In the genomic region with DNA sequence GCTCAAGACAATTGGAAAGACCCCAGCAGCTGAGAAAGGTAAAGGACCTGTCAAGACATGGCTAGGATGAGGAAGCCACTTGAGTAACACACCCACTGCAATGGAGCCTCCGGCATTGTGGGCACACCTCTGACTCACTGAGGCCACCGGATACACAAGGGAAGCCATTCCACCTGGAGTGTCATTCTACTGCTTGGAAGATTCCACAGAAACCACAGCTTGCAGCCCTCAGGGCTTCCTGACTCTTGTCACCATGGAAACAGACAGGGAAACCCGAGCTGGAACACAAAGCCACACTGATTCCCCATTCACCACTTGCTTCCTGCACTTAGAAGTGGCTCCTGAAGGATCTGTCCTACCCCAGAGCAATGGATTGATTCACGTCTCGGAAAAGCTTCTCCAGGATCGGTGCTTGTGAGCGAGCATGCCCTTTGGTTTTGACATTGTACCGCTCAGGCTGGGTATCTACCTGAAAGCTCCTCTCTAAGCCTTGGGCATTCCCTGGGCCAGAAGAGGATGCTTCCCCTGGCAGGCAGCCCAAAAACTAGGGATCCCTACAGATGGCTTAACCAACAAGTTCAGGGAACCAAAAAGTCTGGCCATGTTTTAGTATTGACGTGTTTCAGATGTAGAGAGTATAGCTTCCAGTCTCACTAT, we compare ENCODE assay signal across 9 mouse cellular contexts. TPM values are rescaled to one million over a fixed set of nuclear protein-coding genes. Genes with fewer than 3 reads are reported as not detected.
DNase-seq lines count a peak whose midpoint lies in the region; ATAC-seq and TF ChIP-seq lines count a peak whose summit lies in the region.
"Had no signal": no experiment of that assay in that cellular context is flagged by ENCODE, and none has a peak within 500 bp of the region (broad histone marks: within the 10 kb centered on the region; RNA-seq: fewer than 3 reads in every experiment).

No protein-coding gene starts in this region.

- in situ Hi-C loops in Patski (cut with MboI; ENCODE audit: low pct_unique_long_range_greater_than_20kb), result no loop called here

- H3K9me3 ChIP-seq in forebrain, postnatal 0 days (ENCODE audit: low read length), result no peaks in the 10 kb centered on the region

- H3K9ac ChIP-seq in forebrain, postnatal 0 days, result no peak overlapping the region

- H3K27ac ChIP-seq in forebrain, postnatal 0 days (ENCODE audit: low read depth, low read length), result peak overlapping the region; percentile 29
- peak overlapping the region; percentile 65; the same call in 1 of the 2 replicates for H3K27ac ChIP-seq in kidney, adult 2 months (ENCODE audit: insufficient read depth, low read depth, low read length)

- TF ChIP-seq POLR2A in kidney, adult 2 months (IDR thresholded peaks at IDR 0.05; ENCODE audit: low read depth, low read length), result no peak

- POLR2A ChIA-PET in Patski (lab: Charles Lee), result interaction anchor here (1.2 kb wide), 1 partner anchor 181 kb away, joined by 3 read pairs; no protein-coding TSS in a partner anchor

- no peaks in the 10 kb centered on the region for H3K27me3 ChIP-seq in Patski
- H3K27me3 ChIP-seq in forebrain, postnatal 0 days (ENCODE audit: insufficient read depth, low read length), result no peaks in the 10 kb centered on the region
- H3K27me3 ChIP-seq in kidney, adult 2 months (replicated peaks; ENCODE audit: control insufficient read depth, insufficient read depth, low read length), result no peaks in the 10 kb centered on the region

- DNase-seq in kidney, adult 11 months, result peak; percentile 49
- no peak for DNase-seq in kidney, adult 9 months
- DNase-seq in Patski (ENCODE audit: low read depth, low spot score), result peak; percentile 83
- DNase-seq in forebrain, postnatal 0 days, result peak; percentile 72
- peak; percentile 77 for DNase-seq in kidney, adult 2 months
- DNase-seq in right cerebral cortex, postnatal 25 days, result peak; percentile 26
- no peak for DNase-seq in thymus, postnatal 4 days
- DNase-seq in cerebellum, adult 9-10 months, result no peak

- H3K4me1 ChIP-seq in forebrain, postnatal 0 days (ENCODE audit: insufficient read depth), result peaks cover 15% of the 10 kb centered on the region
- H3K4me1 ChIP-seq in kidney, adult 2 months (ENCODE audit: control insufficient read depth, insufficient read depth, low read length), result peaks cover 24% of the 10 kb centered on the region

- no peak for TF ChIP-seq CTCF in Patski (IDR thresholded peaks at IDR 0.05)
- TF ChIP-seq CTCF in forebrain, postnatal 0 days (IDR thresholded peaks at IDR 0.05; ENCODE audit: low read depth), result no peak
- no peak for TF ChIP-seq CTCF in kidney, adult 2 months (conservative IDR thresholded peaks at IDR 0.05; ENCODE audit: insufficient read depth, insufficient read length, low read depth, low read length)

- ATAC-seq in Patski, result peak; percentile 95
- ATAC-seq in forebrain, postnatal 0 days, result peak; percentile 80

- H3K4me3 ChIP-seq in forebrain, postnatal 0 days (ENCODE audit: low read depth, low read length), result no peak overlapping the region
- H3K4me3 ChIP-seq in kidney, adult 2 months (ENCODE audit: insufficient read depth, low read depth, low read length), result no peak overlapping the region
- H3K4me3 ChIP-seq: left cerebral cortex, adult 2 months had no signal

- 53% methylated on average over 9 of the region's 9 CpGs for WGBS in forebrain, postnatal 0 days
- WGBS in kidney, adult 2 months, result 52% methylated on average over 9 of the region's 9 CpGs

- CTCF ChIA-PET in Patski (lab: Charles Lee), result no interaction called here

- H3K4me2 ChIP-seq in forebrain, postnatal 0 days (ENCODE audit: low read depth), result peak overlapping the region; percentile 13; the same call in 1 of the 2 replicates

- peaks cover 57% of the 10 kb centered on the region for H3K36me3 ChIP-seq in forebrain, postnatal 0 days (ENCODE audit: insufficient read depth)
- no peaks in the 10 kb centered on the region; the same call in none of the 2 replicates for H3K36me3 ChIP-seq in kidney, adult 2 months (ENCODE audit: control insufficient read depth, insufficient read depth, low read length)

RNA-seq across cellular contexts. Expression of a gene that starts 15.7 kb away (rescaled TPM):
- 10.2 TPM for polyA plus RNA-seq in Patski (2021)
- 114 and 152 TPM in 2 replicates for total RNA-seq in forebrain, postnatal 0 days (2014; rRNA removed)
- 59.0 and 82.3 TPM in 2 replicates for polyA plus RNA-seq in forebrain, postnatal 0 days (2015; fragmentation: Nextera tagmentation; extraction: Ambion mirVana)
- 22.2 and 24.5 TPM in 2 replicates for polyA plus RNA-seq in kidney, adult 2 months (2012; rRNA removed)

Comparison
In these comparisons a context has a peak if more than half of its experiments do, and no peak if none do; other contexts are left out.
1. DNase-seq: peak in kidney, adult 11 months (single experiment), Patski (single experiment), forebrain, postnatal 0 days (single experiment), kidney, adult 2 months (single experiment) and right cerebral cortex, postnatal 25 days (single experiment); none in kidney, adult 9 months (single experiment), thymus, postnatal 4 days (single experiment) and cerebellum, adult 9-10 months (single experiment).